Mouse (Mus musculus) cerebellum, adult 2 months (tissue): ENCODE measurements at regions not wholly inside any gene's neighbourhood (a gene's known extent, or its start where the extent isn't known, plus 50 kb on each side); places are given as distances from the start of the nearest gene placed in this dataset.

Experiments used
- CTCF ChIP-seq: fragments of 200-500 bp; IDR thresholded peaks from 2 replicates; pipeline ENCODE4 v1.5.1; 2011; ENCODE audit warnings: low read depth, mild to moderate bottlenecking, control low read depth, low read length, moderate library complexity, borderline replicate concordance; ENCODE audit not compliant: insufficient read depth
- POLR2A ChIP-seq: fragments of 200-500 bp; IDR thresholded peaks from 2 replicates; pipeline ENCODE4 v1.6.1; 2011; ENCODE audit warnings: low read length, control low read depth, borderline replicate concordance; ENCODE audit not compliant: insufficient read depth

- TF ChIP-seq CTCF (no peak), POLR2A (no peak)
Measured at GRCm38 (mm10) chr9:83273361-83273975, 127.0 kb upstream of the Hmgn3 start.
